Mouse (Mus musculus) kidney, embryonic 16.5 days (tissue): ENCODE results near the gene Sec14l5. TPM values are rescaled to one million over a fixed set of nuclear protein-coding genes. Genes with fewer than 3 reads are reported as not detected.

Experiments used
- ATAC-seq: fragments of 200-750 bp; cut with Nextera tagmentation; 2 replicates; pipeline ENCODE4 v1.8.0; 2017; ENCODE audit warnings: moderate TSS enrichment; ENCODE audit not compliant: low FRiP score, low TSS enrichment
- H3K27ac ChIP-seq: fragments of 300-500 bp; sonication (generic); 2 replicates; pipeline ENCODE4 v1.5.1; 2014; ENCODE audit warnings: low read length
- H3K27me3 ChIP-seq: fragments of 300-500 bp; sonication (generic); 2 replicates; pipeline ENCODE4 v1.6.1; 2014; ENCODE audit warnings: low read length, control low read depth, mixed read lengths; ENCODE audit not compliant: insufficient read depth
- H3K36me3 ChIP-seq: fragments of 300-500 bp; sonication (generic); 2 replicates; pipeline ENCODE4 v1.6.1; 2014; ENCODE audit warnings: low read length, control low read depth, mixed read lengths; ENCODE audit not compliant: insufficient read depth
- H3K4me1 ChIP-seq: fragments of 300-500 bp; sonication (generic); 2 replicates; pipeline ENCODE4 v1.6.1; 2014; ENCODE audit warnings: low read length, control low read depth, mixed read lengths; ENCODE audit not compliant: insufficient read depth
- H3K4me2 ChIP-seq: fragments of 300-500 bp; sonication (generic); replicated peaks from 2 replicates; pipeline ENCODE4 v1.6.1; 2014; ENCODE audit warnings: low read depth, low read length
- H3K4me3 ChIP-seq: fragments of 300-500 bp; sonication (generic); 2 replicates; pipeline ENCODE4 v1.5.1; 2014; ENCODE audit warnings: mild to moderate bottlenecking, low read length
- H3K9ac ChIP-seq: fragments of 300-500 bp; sonication (generic); replicated peaks from 2 replicates; pipeline ENCODE4 v1.6.1; 2014; ENCODE audit warnings: low read length
- H3K9me3 ChIP-seq: fragments of 300-500 bp; sonication (generic); 2 replicates; pipeline ENCODE4 v1.6.1; 2016; ENCODE audit warnings: low read length, control low read depth
- WGBS: fragments of 180-500 bp; shearing (Covaris S2); extraction: QIAGEN DNeasy Blood & Tissue Kit; methylation state at CpG from one replicate; pipeline ENCODE4 v1.1.7; 2014; 5-methylcytosine and 5-hydroxymethylcytosine counted together
- polyA plus RNA-seq: library from polyadenylated mRNA; unstranded; fragments of >200 nt; fragmentation: Nextera tagmentation; extraction: Ambion mirVana; gene quantifications from 2 replicates; pipeline ENCODE4 v1.2.1, GENCODE M21; 2015

Gene Sec14l5
- 0.06 and 0.09 TPM in 2 replicates for polyA plus RNA-seq

GRCm38 (mm10) chr16:5147037-5147385, at the start of gene Sec14l5:
TSS of gene Sec14l5 (plus strand) at chr16:5147109.
- WGBS = 16% methylated on average over 13 of the region's 13 CpGs
- peak within 1 kb of the TSS; percentile 65 for H3K4me2 ChIP-seq
- H3K9me3 ChIP-seq = no peaks in the 10 kb centered on the region
- no peak within 1 kb of the TSS; the same call in 1 of the 2 replicates for H3K9ac ChIP-seq
- ATAC-seq = no peak
- H3K36me3 ChIP-seq = no peaks in the 10 kb centered on the region
- no peak within 1 kb of the TSS for H3K27ac ChIP-seq
- peaks cover 19% of the 10 kb centered on the region; the same call in 1 of the 2 replicates for H3K27me3 ChIP-seq
- peaks cover 10% of the 10 kb centered on the region for H3K4me1 ChIP-seq
- peak within 1 kb of the TSS; percentile 41 for H3K4me3 ChIP-seq

GRCm38 (mm10) chr16:5101000-5101399, 45.9 kb upstream of the Sec14l5 start:
- H3K4me1 ChIP-seq = no peaks in the 10 kb centered on the region
- H3K36me3 ChIP-seq = no peaks in the 10 kb centered on the region
- no peak for ATAC-seq
- H3K27me3 ChIP-seq = no peaks in the 10 kb centered on the region
- WGBS = 72% methylated on average over 6 of the region's 6 CpGs
- no peak overlapping the region for H3K9ac ChIP-seq
- no peak overlapping the region for H3K27ac ChIP-seq
- H3K4me3 ChIP-seq = no peak overlapping the region
- no peaks in the 10 kb centered on the region for H3K9me3 ChIP-seq
- H3K4me2 ChIP-seq = no peak overlapping the region

GRCm38 (mm10) chr16:5109877-5110276, 37.0 kb upstream of the Sec14l5 start:
- no peak overlapping the region for H3K4me3 ChIP-seq
- H3K4me1 ChIP-seq = peaks cover 10% of the 10 kb centered on the region; the same call in 1 of the 2 replicates
- no peak overlapping the region for H3K9ac ChIP-seq
- 62% methylated on average over 7 of the region's 7 CpGs for WGBS
- H3K27me3 ChIP-seq = no peaks in the 10 kb centered on the region
- no peak overlapping the region for H3K27ac ChIP-seq
- no peaks in the 10 kb centered on the region for H3K36me3 ChIP-seq
- H3K4me2 ChIP-seq = no peak overlapping the region
- H3K9me3 ChIP-seq = no peaks in the 10 kb centered on the region; the same call in 1 of the 2 replicates
- ATAC-seq = peak; percentile 74

GRCm38 (mm10) chr16:5111021-5111420, 35.9 kb upstream of the Sec14l5 start:
- H3K4me1 ChIP-seq = peaks cover 10% of the 10 kb centered on the region; the same call in 1 of the 2 replicates
- no peak overlapping the region for H3K4me2 ChIP-seq
- H3K9me3 ChIP-seq = no peaks in the 10 kb centered on the region; the same call in 1 of the 2 replicates
- ATAC-seq = no peak
- WGBS = 83% methylated on average over 3 of the region's 3 CpGs
- no peak overlapping the region for H3K27ac ChIP-seq
- no peak overlapping the region for H3K9ac ChIP-seq
- no peak overlapping the region for H3K4me3 ChIP-seq
- H3K36me3 ChIP-seq = no peaks in the 10 kb centered on the region
- H3K27me3 ChIP-seq = no peaks in the 10 kb centered on the region

- Histone ChIP-seq H3K27ac (no peak overlapping the region), H3K9me3 (no peaks in the 10 kb centered on the region; the same call in 1 of the 2 replicates), H3K4me3 (no peak overlapping the region), H3K27me3 (no peaks in the 10 kb centered on the region), H3K9ac (no peak overlapping the region), H3K4me2 (no peak overlapping the region), H3K36me3 (no peaks in the 10 kb centered on the region), H3K4me1 (peaks cover 10% of the 10 kb centered on the region; the same call in 1 of the 2 replicates)
- WGBS = 68% methylated on average over 4 of the region's 4 CpGs
- ATAC-seq = no peak
These were observed 33.8 kb upstream of the Sec14l5 start for GRCm38 (mm10) chr16:5113002-5113550.

- H3K4me1 ChIP-seq = peaks cover 10% of the 10 kb centered on the region; the same call in 1 of the 2 replicates
- no peaks in the 10 kb centered on the region for H3K36me3 ChIP-seq
- H3K27me3 ChIP-seq = no peaks in the 10 kb centered on the region
- no peaks in the 10 kb centered on the region for H3K9me3 ChIP-seq
- no peak overlapping the region for H3K4me2 ChIP-seq
- H3K9ac ChIP-seq = no peak overlapping the region
- ATAC-seq = no peak
- 82% methylated on average over 2 of the region's 2 CpGs for WGBS
- no peak overlapping the region for H3K4me3 ChIP-seq
- no peak overlapping the region for H3K27ac ChIP-seq
These were observed 33.3 kb upstream of the Sec14l5 start for GRCm38 (mm10) chr16:5113582-5113981.

- peaks cover 3% of the 10 kb centered on the region; the same call in 1 of the 2 replicates for H3K9me3 ChIP-seq
- H3K4me2 ChIP-seq = no peak overlapping the region
- H3K4me3 ChIP-seq = no peak overlapping the region
- H3K27me3 ChIP-seq = no peaks in the 10 kb centered on the region
- H3K36me3 ChIP-seq = no peaks in the 10 kb centered on the region
- H3K27ac ChIP-seq = no peak overlapping the region
- 52% methylated on average over 4 of the region's 4 CpGs for WGBS
- H3K4me1 ChIP-seq = no peaks in the 10 kb centered on the region
- ATAC-seq = 0 out of 2 replicates have a peak, but pooled peaks have one; percentile 62
- no peak overlapping the region for H3K9ac ChIP-seq
These were observed 27.5 kb upstream of the Sec14l5 start for GRCm38 (mm10) chr16:5119385-5119784.

GRCm38 (mm10) chr16:5119845-5120244, 27.1 kb upstream of the Sec14l5 start:
- no peaks in the 10 kb centered on the region for H3K36me3 ChIP-seq
- peaks cover 6% of the 10 kb centered on the region; the same call in 1 of the 2 replicates for H3K9me3 ChIP-seq
- WGBS = 77% methylated on average over 4 of the region's 4 CpGs
- ATAC-seq = no peak
- H3K4me3 ChIP-seq = no peak overlapping the region
- no peak overlapping the region for H3K9ac ChIP-seq
- no peaks in the 10 kb centered on the region for H3K4me1 ChIP-seq
- no peak overlapping the region for H3K27ac ChIP-seq
- H3K27me3 ChIP-seq = no peaks in the 10 kb centered on the region
- no peak overlapping the region for H3K4me2 ChIP-seq

GRCm38 (mm10) chr16:5123476-5123875, 23.4 kb upstream of the Sec14l5 start:
- no peaks in the 10 kb centered on the region for H3K4me1 ChIP-seq
- H3K9ac ChIP-seq = no peak overlapping the region
- H3K4me2 ChIP-seq = no peak overlapping the region
- H3K27ac ChIP-seq = no peak overlapping the region
- no peak overlapping the region for H3K4me3 ChIP-seq
- no peaks in the 10 kb centered on the region for H3K36me3 ChIP-seq
- H3K27me3 ChIP-seq = no peaks in the 10 kb centered on the region
- peaks cover 6% of the 10 kb centered on the region; the same call in 1 of the 2 replicates for H3K9me3 ChIP-seq
- 69% methylated on average over 6 of the region's 6 CpGs for WGBS
- ATAC-seq = no peak

GRCm38 (mm10) chr16:5130196-5130595, 16.7 kb upstream of the Sec14l5 start:
- Histone ChIP-seq H3K4me3 (no peak overlapping the region), H3K27me3 (peaks cover 50% of the 10 kb centered on the region), H3K4me2 (no peak overlapping the region)

More at GRCm38 (mm10) chr16:5130196-5130595, 16.7 kb upstream of the Sec14l5 start:
- H3K36me3 ChIP-seq = no peaks in the 10 kb centered on the region
- 28% methylated on average over 2 of the region's 2 CpGs for WGBS
- no peak overlapping the region for H3K27ac ChIP-seq
- H3K4me1 ChIP-seq = peaks cover 16% of the 10 kb centered on the region; the same call in 1 of the 2 replicates
- no peaks in the 10 kb centered on the region for H3K9me3 ChIP-seq
- no peak for ATAC-seq
- no peak overlapping the region for H3K9ac ChIP-seq
